Mouse (Mus musculus): ENCODE measurements around the gene Gm13272. TPM values are rescaled to one million over a fixed set of nuclear protein-coding genes. Genes with fewer than 3 reads are reported as not detected.
"Not testable (repeated sequence)": the region's sequence is repeated elsewhere in the genome, so short reads cannot be mapped to it uniquely, and the experiment has no call there.

Gene Gm13272
- polyA plus RNA-seq, 1 experiment from 2014 or later: not detected

GRCm38 (mm10) chr4:88756581-88757513 lies 22.8 kb upstream of the Gm13272 start:
- H3K27me3 ChIP-seq (ENCODE audit: control insufficient read depth, insufficient read depth, low read length); ATAC-seq (ENCODE audit: insufficient read depth, low FRiP score, low TSS enrichment): not testable (repeated sequence)

GRCm38 (mm10) chr4:88757628-88758031 lies 22.0 kb upstream of the Gm13272 start:
- not testable (repeated sequence) for H3K36me3 ChIP-seq (ENCODE audit: control insufficient read depth, insufficient read depth, low read length); H3K27me3 ChIP-seq (ENCODE audit: control insufficient read depth, insufficient read depth, low read length); H3K9ac ChIP-seq (ENCODE audit: low read length); H3K9me3 ChIP-seq (ENCODE audit: control insufficient read depth, low read length); H3K4me1 ChIP-seq (ENCODE audit: control insufficient read depth, insufficient read depth, low read length)
- peak; percentile 87 for DNase-seq (ENCODE audit: low spot score)
- 0% methylated on average over 19 of the region's 21 CpGs for WGBS
- Histone ChIP-seq H3K27ac (ENCODE audit: low read depth, low read length) (peak overlapping the region; percentile 67), H3K4me2 (ENCODE audit: low read depth) (peak overlapping the region; percentile 49), H3K4me3 (ENCODE audit: low read depth, low read length) (peak overlapping the region; percentile 30)
- peak; percentile 100 for ATAC-seq (ENCODE audit: insufficient read depth, low FRiP score, low TSS enrichment)

More at GRCm38 (mm10) chr4:88756581-88757513, 22.8 kb upstream of the Gm13272 start:
- Histone ChIP-seq H3K27ac (ENCODE audit: low read depth, low read length) (peak overlapping the region; percentile 67), H3K4me2 (ENCODE audit: low read depth) (peak overlapping the region; percentile 49), H3K9ac (ENCODE audit: low read length) (peak overlapping the region; percentile 3), H3K4me3 (ENCODE audit: low read depth, low read length) (peak overlapping the region; percentile 30)
- DNase-seq (ENCODE audit: low spot score): peak; percentile 35
- not testable (repeated sequence) for H3K36me3 ChIP-seq (ENCODE audit: control insufficient read depth, insufficient read depth, low read length); H3K9me3 ChIP-seq (ENCODE audit: control insufficient read depth, low read length); H3K4me1 ChIP-seq (ENCODE audit: control insufficient read depth, insufficient read depth, low read length)
- WGBS: 14% methylated on average over 28 of the region's 31 CpGs

- not testable (repeated sequence) for H3K9me3 ChIP-seq (ENCODE audit: control insufficient read depth, low read length); H3K4me2 ChIP-seq (ENCODE audit: low read depth); H3K27me3 ChIP-seq (ENCODE audit: control insufficient read depth, insufficient read depth, low read length); H3K27ac ChIP-seq (ENCODE audit: low read depth, low read length); H3K4me1 ChIP-seq (ENCODE audit: control insufficient read depth, insufficient read depth, low read length); H3K36me3 ChIP-seq (ENCODE audit: control insufficient read depth, insufficient read depth, low read length); ATAC-seq (ENCODE audit: insufficient read depth, low FRiP score, low TSS enrichment); DNase-seq (ENCODE audit: low spot score); H3K4me3 ChIP-seq (ENCODE audit: low read depth, low read length); H3K9ac ChIP-seq (ENCODE audit: low read length)
- 85% methylated on average over 9 of the region's 9 CpGs for WGBS
These were observed 20.9 kb upstream of the Gm13272 start for GRCm38 (mm10) chr4:88758751-88759150.

- H3K4me2 ChIP-seq (ENCODE audit: low read depth): peak within 1 kb of the TSS; percentile 32
- not testable (repeated sequence) for H3K9me3 ChIP-seq (ENCODE audit: control insufficient read depth, low read length)
These were observed 19.9 kb upstream of the Gm13272 start, which contains the start of gene Gm13283 for GRCm38 (mm10) chr4:88759610-88760268. Gene Gm13283 (plus strand): TSS chr4:88760119.

DNA sequence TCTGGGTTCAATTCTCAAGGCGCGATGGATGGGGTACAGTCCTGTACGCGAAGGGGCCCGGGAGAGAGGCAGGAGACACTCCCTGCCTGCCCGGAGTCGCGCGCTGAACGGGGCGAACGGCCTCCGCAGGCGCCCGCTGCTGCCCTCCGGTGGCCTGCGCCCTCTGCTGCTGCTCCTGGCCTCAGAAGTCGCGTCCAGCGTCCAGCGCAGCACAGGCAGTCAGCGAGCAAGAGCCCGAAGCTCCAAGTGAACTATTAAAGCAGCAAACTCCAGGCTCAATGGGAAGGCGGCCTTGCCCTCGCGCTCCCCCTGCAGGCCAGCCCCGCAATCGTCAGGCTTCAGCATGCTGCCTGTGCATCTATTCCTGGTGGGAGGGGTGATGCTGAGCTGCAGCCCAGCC lies 19.2 kb upstream of the Gm13272 start:
- H3K4me2 ChIP-seq (ENCODE audit: low read depth): peak overlapping the region; percentile 32
- WGBS: 0% methylated on average over 18 of the region's 28 CpGs
- H3K27me3 ChIP-seq (ENCODE audit: control insufficient read depth, insufficient read depth, low read length); H3K9me3 ChIP-seq (ENCODE audit: control insufficient read depth, low read length); H3K27ac ChIP-seq (ENCODE audit: low read depth, low read length); H3K36me3 ChIP-seq (ENCODE audit: control insufficient read depth, insufficient read depth, low read length); H3K9ac ChIP-seq (ENCODE audit: low read length); H3K4me1 ChIP-seq (ENCODE audit: control insufficient read depth, insufficient read depth, low read length); ATAC-seq (ENCODE audit: insufficient read depth, low FRiP score, low TSS enrichment): not testable (repeated sequence)
- H3K4me3 ChIP-seq (ENCODE audit: low read depth, low read length): peak overlapping the region; percentile 12; the same call in 1 of the 2 replicates
- DNase-seq (ENCODE audit: low spot score): peak; percentile 80

More at GRCm38 (mm10) chr4:88759610-88760268, 19.9 kb upstream of the Gm13272 start, which contains the start of gene Gm13283:
- not testable (repeated sequence) for H3K36me3 ChIP-seq (ENCODE audit: control insufficient read depth, insufficient read depth, low read length); H3K4me1 ChIP-seq (ENCODE audit: control insufficient read depth, insufficient read depth, low read length); H3K9ac ChIP-seq (ENCODE audit: low read length); DNase-seq (ENCODE audit: low spot score); H3K27me3 ChIP-seq (ENCODE audit: control insufficient read depth, insufficient read depth, low read length); H3K27ac ChIP-seq (ENCODE audit: low read depth, low read length); ATAC-seq (ENCODE audit: insufficient read depth, low FRiP score, low TSS enrichment)
- WGBS: 36% methylated on average over 6 of the region's 14 CpGs
- peak within 1 kb of the TSS; percentile 12; the same call in 1 of the 2 replicates for H3K4me3 ChIP-seq (ENCODE audit: low read depth, low read length)

GRCm38 (mm10) chr4:88761776-88762175 lies 17.9 kb upstream of the Gm13272 start:
- not testable (repeated sequence) for ATAC-seq (ENCODE audit: insufficient read depth, low FRiP score, low TSS enrichment); H3K36me3 ChIP-seq (ENCODE audit: control insufficient read depth, insufficient read depth, low read length); H3K9me3 ChIP-seq (ENCODE audit: control insufficient read depth, low read length); H3K9ac ChIP-seq (ENCODE audit: low read length); H3K4me3 ChIP-seq (ENCODE audit: low read depth, low read length); H3K27ac ChIP-seq (ENCODE audit: low read depth, low read length); H3K4me1 ChIP-seq (ENCODE audit: control insufficient read depth, insufficient read depth, low read length); H3K27me3 ChIP-seq (ENCODE audit: control insufficient read depth, insufficient read depth, low read length); DNase-seq (ENCODE audit: low spot score); H3K4me2 ChIP-seq (ENCODE audit: low read depth)
- 78% methylated on average over 6 of the region's 8 CpGs for WGBS

DNA sequence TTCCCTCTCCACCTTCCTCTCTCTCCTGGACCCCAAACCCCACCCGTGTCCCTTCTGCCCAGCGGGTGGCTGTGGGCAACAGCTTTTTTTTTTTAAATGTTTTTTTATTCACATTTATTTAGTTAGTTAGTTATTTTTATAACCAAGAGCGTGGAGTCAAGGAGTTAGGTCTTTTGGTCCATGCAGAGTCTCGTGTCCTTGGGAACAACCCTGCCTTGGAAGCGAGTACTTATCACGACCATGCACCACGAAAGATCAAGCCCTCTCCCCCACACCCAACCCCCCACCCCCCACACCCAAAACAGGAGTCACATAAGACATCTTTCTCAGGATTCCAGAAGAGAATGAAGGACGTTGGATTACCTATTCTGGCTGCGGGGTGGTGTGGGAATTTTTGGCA lies 17.3 kb upstream of the Gm13272 start:
- H3K4me2 ChIP-seq (ENCODE audit: low read depth); H3K36me3 ChIP-seq (ENCODE audit: control insufficient read depth, insufficient read depth, low read length); H3K27ac ChIP-seq (ENCODE audit: low read depth, low read length); DNase-seq (ENCODE audit: low spot score); H3K27me3 ChIP-seq (ENCODE audit: control insufficient read depth, insufficient read depth, low read length); ATAC-seq (ENCODE audit: insufficient read depth, low FRiP score, low TSS enrichment); H3K9ac ChIP-seq (ENCODE audit: low read length); H3K9me3 ChIP-seq (ENCODE audit: control insufficient read depth, low read length); H3K4me3 ChIP-seq (ENCODE audit: low read depth, low read length); H3K4me1 ChIP-seq (ENCODE audit: control insufficient read depth, insufficient read depth, low read length): not testable (repeated sequence)
- WGBS: 63% methylated on average over 9 of the region's 9 CpGs

DNA sequence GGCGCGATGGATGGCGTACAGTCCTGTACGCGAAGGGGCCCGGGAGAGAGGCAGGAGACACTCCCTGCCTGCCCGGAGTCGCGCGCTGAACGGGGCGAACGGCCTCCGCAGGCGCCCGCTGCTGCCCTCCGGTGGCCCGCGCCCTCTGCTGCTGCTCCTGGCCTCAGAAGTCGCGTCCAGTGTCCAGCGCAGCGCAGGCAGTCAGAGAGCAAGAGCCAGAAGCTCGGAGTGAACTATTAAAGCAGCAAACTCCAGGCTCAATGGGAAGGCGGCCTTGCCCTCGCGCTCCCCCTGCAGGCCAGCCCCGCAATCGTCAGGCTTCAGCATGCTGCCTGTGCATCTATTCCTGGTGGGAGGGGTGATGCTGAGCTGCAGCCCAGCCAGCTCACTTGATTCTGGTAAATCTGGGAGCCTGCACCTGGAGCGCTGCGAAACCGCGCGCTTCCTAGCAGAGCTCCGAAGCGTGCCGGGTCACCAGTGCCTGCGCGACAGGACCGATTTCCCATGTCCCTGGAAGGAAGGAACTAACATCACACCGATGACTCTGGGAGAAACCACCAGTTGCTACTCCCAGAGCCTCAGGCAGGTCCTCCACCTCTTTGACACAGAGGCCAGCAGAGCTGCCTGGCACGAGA lies 16.1 kb upstream of the Gm13272 start:
- not testable (repeated sequence) for H3K27ac ChIP-seq (ENCODE audit: low read depth, low read length); H3K4me1 ChIP-seq (ENCODE audit: control insufficient read depth, insufficient read depth, low read length); H3K4me3 ChIP-seq (ENCODE audit: low read depth, low read length); H3K36me3 ChIP-seq (ENCODE audit: control insufficient read depth, insufficient read depth, low read length); H3K27me3 ChIP-seq (ENCODE audit: control insufficient read depth, insufficient read depth, low read length); ATAC-seq (ENCODE audit: insufficient read depth, low FRiP score, low TSS enrichment); H3K9ac ChIP-seq (ENCODE audit: low read length); H3K9me3 ChIP-seq (ENCODE audit: control insufficient read depth, low read length)
- peak overlapping the region; percentile 32; the same call in 1 of the 2 replicates for H3K4me2 ChIP-seq (ENCODE audit: low read depth)
- 6% methylated on average over 22 of the region's 42 CpGs for WGBS
- peak; percentile 72 for DNase-seq (ENCODE audit: low spot score)

Measured in neural tube, embryonic 11.5 days (tissue).